Mouse (Mus musculus) ES-Bruce4 (cell line): ENCODE results near the gene Tox2. TPM values are rescaled to one million over a fixed set of nuclear protein-coding genes. Genes with fewer than 3 reads are reported as not detected.
A peak's percentile ranks its signal among the peaks of the same experiment; 100 is the strongest.

Experiments used
- H3K27ac ChIP-seq: 2 replicates; pipeline ENCODE4 v1.5.1; 2012; ENCODE audit warnings: low read length, inconsistent platforms; ENCODE audit not compliant: insufficient read depth
- H3K27me3 ChIP-seq: 2 replicates; pipeline ENCODE4 v1.6.1; 2012; ENCODE audit warnings: mild to moderate bottlenecking, low read length, inconsistent platforms; ENCODE audit not compliant: control insufficient read depth, poor library complexity, insufficient read depth, severe bottlenecking
- H3K36me3 ChIP-seq: 2 replicates; pipeline ENCODE4 v1.6.1; 2012; ENCODE audit warnings: inconsistent platforms, mild to moderate bottlenecking, low read length, moderate library complexity; ENCODE audit not compliant: control insufficient read depth, poor library complexity, insufficient read depth, severe bottlenecking
- H3K4me1 ChIP-seq: one replicate; pipeline ENCODE4 v1.8.1; 2011; ENCODE audit warnings: low read length; ENCODE audit not compliant: control insufficient read depth, insufficient read depth
- H3K4me3 ChIP-seq: 2 replicates; pipeline ENCODE4 v1.5.1; 2011; ENCODE audit warnings: low read depth, mild to moderate bottlenecking, low read length
- H3K9ac ChIP-seq: 2 replicates; pipeline ENCODE4 v1.6.1; 2012; ENCODE audit warnings: low read depth, mild to moderate bottlenecking, inconsistent platforms; ENCODE audit not compliant: poor library complexity, severe bottlenecking
- H3K9me3 ChIP-seq: replicated peaks from 2 replicates; pipeline ENCODE4 v1.6.1; 2012; ENCODE audit warnings: mild to moderate bottlenecking, low read length, inconsistent platforms; ENCODE audit not compliant: control insufficient read depth, poor library complexity, insufficient read depth, severe bottlenecking
- CTCF ChIP-seq: IDR thresholded peaks from one replicate; pipeline ENCODE4 v1.8.1; 2011; ENCODE audit warnings: low read depth, low read length
- EP300 ChIP-seq: IDR thresholded peaks from 2 replicates; pipeline ENCODE4 v1.6.1; 2011; ENCODE audit warnings: low read depth, low read length; ENCODE audit not compliant: insufficient read depth
- POLR2A ChIP-seq: IDR thresholded peaks from one replicate; pipeline ENCODE4 v1.8.1; 2011; ENCODE audit warnings: low read length; ENCODE audit not compliant: insufficient read depth
- polyA plus RNA-seq: library from polyadenylated mRNA; stranded (reverse); fragments of >200 nt; gene quantifications from 2 replicates; pipeline ENCODE4 v1.2.4, GENCODE M21; 2011; ENCODE audit warnings: low read depth; ENCODE audit not compliant: missing spikeins, insufficient read depth, insufficient read length

The Tox2 gene
- polyA plus RNA-seq, 1 experiment: 0.28 TPM

- no peak for TF ChIP-seq POLR2A
- TF ChIP-seq CTCF: no peak
- no peak for TF ChIP-seq EP300
- Histone ChIP-seq H3K27me3 (peaks cover 13% of the 10 kb centered on the region), H3K27ac (no peak overlapping the region), H3K4me1 (peaks cover 5% of the 10 kb centered on the region), H3K9ac (no peak overlapping the region), H3K36me3 (no peaks in the 10 kb centered on the region), H3K9me3 (no peaks in the 10 kb centered on the region), H3K4me3 (0 out of 2 replicates have a peak overlapping the region, but pooled peaks have one; percentile 17)
Measured at GRCm38 (mm10) chr2:163202553-163202883, 407 bp upstream of the Tox2 start.

DNA sequence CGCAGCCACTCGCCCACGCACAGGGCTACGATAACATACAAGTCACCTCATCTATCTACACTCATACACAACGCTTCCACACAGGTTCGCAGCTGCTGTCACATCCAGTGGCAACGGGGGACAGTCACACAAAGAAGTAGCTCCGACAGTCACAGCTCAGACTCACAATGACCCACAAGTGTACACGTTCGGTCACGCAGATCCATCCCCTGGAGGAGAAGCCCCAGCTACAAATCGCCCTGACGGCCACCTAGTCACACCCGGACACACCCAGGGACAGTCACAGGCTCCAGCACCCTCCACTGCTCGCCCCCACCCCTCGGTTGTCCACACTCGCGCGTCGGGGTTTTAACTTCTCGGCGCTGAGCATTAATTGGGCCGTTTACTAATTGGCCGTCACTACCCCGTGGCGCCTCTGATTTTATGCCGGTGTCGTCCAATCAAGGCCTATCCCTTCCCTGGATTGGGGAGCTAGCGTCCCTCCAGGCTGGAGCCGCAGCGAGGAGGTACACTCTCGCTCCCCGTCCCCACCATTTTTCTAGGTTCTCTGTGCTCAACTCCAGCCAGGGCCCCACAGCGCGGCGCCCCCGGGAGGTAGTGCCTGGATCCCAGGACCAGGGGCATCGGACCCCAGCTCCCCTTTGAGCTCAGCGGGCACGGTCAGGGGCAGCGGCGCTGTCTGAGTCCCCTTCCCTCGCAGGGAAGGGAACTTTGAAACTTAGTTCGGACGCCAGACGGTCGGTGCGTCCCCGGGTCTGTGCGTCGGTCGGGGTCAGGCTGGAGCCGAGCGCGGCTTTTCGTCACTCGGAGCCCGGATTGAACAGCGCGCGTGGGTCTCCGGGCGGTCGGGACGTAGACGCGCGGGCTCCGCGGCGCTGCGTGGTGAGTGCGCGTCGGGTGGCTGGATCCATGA is 966 bp downstream of the Tox2 start:
- H3K9ac ChIP-seq: peak overlapping the region; percentile 25; the same call in 1 of the 2 replicates
- no peak overlapping the region for H3K27ac ChIP-seq
- H3K27me3 ChIP-seq: peaks cover 13% of the 10 kb centered on the region
- TF ChIP-seq POLR2A: no peak
- no peak for TF ChIP-seq EP300
- no peak for TF ChIP-seq CTCF
- H3K4me1 ChIP-seq: peaks cover 5% of the 10 kb centered on the region
- no peaks in the 10 kb centered on the region for H3K9me3 ChIP-seq
- no peaks in the 10 kb centered on the region for H3K36me3 ChIP-seq
- peak overlapping the region; percentile 53 for H3K4me3 ChIP-seq

GRCm38 (mm10) chr2:163204548-163205261 is 1.8 kb downstream of the Tox2 start:
- Histone ChIP-seq H3K27ac (no peak overlapping the region), H3K4me3 (peak overlapping the region; percentile 53), H3K9me3 (no peaks in the 10 kb centered on the region), H3K36me3 (no peaks in the 10 kb centered on the region), H3K9ac (peak overlapping the region; percentile 13), H3K27me3 (peaks cover 13% of the 10 kb centered on the region), H3K4me1 (peaks cover 5% of the 10 kb centered on the region)
- no peak for TF ChIP-seq EP300
- TF ChIP-seq POLR2A: no peak
- TF ChIP-seq CTCF: no peak

DNA sequence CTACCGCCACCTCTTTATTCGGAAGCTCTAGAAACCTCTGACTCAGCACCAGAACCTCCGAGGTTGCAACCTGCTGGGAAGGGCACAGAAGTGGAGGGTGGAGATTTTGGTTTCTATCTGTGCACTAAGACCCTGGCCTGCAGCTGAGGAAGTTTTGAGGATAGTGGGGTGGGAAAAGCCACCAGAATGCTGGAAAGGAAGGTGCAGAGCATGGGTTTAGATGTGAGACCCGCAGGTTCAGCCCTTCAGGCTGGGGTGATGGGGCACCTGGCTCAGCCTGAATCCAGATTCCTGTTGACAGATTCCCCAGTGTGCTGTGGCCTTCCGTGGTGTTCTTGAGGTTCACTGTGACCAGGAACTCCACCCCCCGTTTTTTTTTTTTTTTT is 2.3 kb downstream of the Tox2 start:
- Histone ChIP-seq H3K4me3 (no peak overlapping the region), H3K27me3 (peaks cover 13% of the 10 kb centered on the region), H3K9me3 (no peaks in the 10 kb centered on the region), H3K27ac (no peak overlapping the region), H3K9ac (no peak overlapping the region), H3K4me1 (peaks cover 5% of the 10 kb centered on the region), H3K36me3 (no peaks in the 10 kb centered on the region)
- no peak for TF ChIP-seq CTCF
- TF ChIP-seq EP300: no peak

DNA sequence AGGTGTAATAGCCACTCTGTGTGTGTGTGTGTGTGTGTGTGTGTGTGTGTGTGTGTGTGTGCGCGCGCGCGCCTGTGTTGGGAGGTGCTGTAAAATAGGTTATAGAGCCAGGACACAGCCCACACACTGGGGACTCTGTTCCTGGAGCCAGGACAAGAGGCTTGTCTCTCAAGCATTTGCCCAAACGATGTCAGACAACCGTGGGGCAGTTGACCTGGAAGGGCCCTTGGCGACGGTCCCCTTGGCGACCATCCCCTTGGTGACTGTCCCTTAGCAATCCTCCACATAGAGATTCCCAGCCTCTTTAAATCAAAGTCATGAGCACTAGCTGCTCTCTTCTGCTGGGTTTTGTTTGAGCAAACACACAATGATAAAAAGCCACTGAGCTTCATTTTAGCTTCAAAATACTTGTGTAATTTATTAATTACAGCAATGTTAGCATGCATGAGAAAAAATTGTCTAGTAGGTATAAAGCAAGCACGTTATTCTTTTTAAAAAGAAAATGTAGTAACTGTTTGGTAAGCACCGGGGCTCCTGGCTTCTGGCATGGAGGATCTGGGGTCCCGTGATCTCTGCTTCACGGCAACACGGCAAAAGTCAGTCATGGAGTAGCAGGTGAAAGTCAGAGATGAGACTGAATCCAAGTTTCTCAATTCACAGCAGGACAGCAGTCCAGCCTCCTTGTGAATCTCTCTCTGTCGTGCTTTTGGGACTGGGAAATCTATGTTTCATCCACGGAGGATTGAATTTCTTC is 3.0 kb downstream of the Tox2 start:
- Histone ChIP-seq H3K27me3 (peaks cover 13% of the 10 kb centered on the region), H3K4me3 (no peak overlapping the region), H3K27ac (no peak overlapping the region)

More for the DNA sequence above, 3.0 kb downstream of the Tox2 start:
- no peaks in the 10 kb centered on the region for H3K36me3 ChIP-seq
- H3K4me1 ChIP-seq: peaks cover 5% of the 10 kb centered on the region
- H3K9ac ChIP-seq: no peak overlapping the region
- H3K9me3 ChIP-seq: no peaks in the 10 kb centered on the region
- no peak for TF ChIP-seq EP300
- TF ChIP-seq CTCF: no peak
